Mouse (Mus musculus) cerebellum, adult 2 months (tissue): ENCODE measurements around the gene Ncan.

Experiments used
- CTCF ChIP-seq: fragments of 200-500 bp; IDR thresholded peaks from 2 replicates; pipeline ENCODE4 v1.5.1; 2011; ENCODE audit warnings: low read depth, mild to moderate bottlenecking, control low read depth, low read length, moderate library complexity, borderline replicate concordance; ENCODE audit not compliant: insufficient read depth
- POLR2A ChIP-seq: fragments of 200-500 bp; IDR thresholded peaks from 2 replicates; pipeline ENCODE4 v1.6.1; 2011; ENCODE audit warnings: low read length, control low read depth, borderline replicate concordance; ENCODE audit not compliant: insufficient read depth

- no peak for TF ChIP-seq CTCF
- TF ChIP-seq POLR2A = no peak
Measured at GRCm38 (mm10) chr8:70057721-70058120, 63.0 kb downstream of the Ncan start.
